Mouse (Mus musculus) layer of hippocampus, postnatal 36 days (tissue): ENCODE results near the gene Stx8. TPM values are rescaled to one million over a fixed set of nuclear protein-coding genes. Genes with fewer than 3 reads are reported as not detected.

ENCODE experiments used
- DNase-seq, 2 experiments: peaks; one replicate each; pipeline ENCODE4 v3.0.0; 2022
- total RNA-seq, 2 experiments: library from RNA; stranded (reverse); gene quantifications; 2 replicates each; pipeline ENCODE4 v1.2.3; 2021

Gene Stx8
- total RNA-seq: 10 to 100 TPM; 39.3 to 43.9 TPM

DNA sequence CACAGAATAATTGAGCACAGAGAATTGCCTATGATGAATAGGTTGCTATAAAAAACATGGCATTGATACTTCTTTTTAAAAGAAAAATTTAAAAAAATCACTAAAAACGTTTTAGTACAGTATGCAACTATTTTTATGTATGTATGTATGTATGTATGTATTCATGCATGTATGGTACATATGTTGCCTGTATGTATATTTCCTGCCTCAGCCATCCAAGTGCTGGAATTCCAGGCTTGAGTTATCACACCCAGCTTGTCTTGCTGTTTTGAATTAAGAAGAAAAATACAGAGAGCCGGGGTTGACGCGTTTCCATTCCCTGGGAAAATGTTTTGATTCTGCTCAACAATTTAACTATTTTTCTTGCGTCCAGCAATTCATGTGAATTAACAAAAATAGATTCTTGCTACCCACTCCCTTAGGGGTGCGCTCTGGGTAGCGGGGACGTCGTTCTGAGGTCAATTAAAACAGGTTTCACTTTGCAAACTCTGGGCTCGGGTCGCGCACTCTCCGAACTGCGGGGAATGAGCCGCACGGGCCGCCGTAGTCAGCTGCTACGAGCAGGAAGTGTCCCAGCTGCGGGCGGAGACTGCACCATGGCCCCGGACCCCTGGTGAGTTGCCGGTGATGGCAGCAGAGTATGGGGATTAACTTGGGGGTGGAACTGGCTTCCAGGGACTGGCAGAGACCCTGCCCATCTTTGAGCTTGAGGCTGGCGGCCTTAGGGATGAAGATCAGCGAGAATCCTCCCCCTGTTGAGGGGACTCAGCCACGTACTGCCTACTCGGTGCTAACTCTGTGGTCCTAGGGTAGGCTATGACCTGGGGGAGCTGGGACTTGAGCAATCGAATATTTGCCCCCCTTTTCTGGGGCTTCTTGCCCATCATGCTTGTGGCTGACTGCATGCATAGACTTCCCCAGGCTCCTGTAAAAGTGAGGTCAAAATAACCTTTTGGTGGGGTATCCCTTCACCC is at the start of gene Stx8:
TSS of gene Stx8 (plus strand) at position 289 of the 974 bp plus-strand sequence.
- DNase-seq: peak; percentile 89 to 91

DNA sequence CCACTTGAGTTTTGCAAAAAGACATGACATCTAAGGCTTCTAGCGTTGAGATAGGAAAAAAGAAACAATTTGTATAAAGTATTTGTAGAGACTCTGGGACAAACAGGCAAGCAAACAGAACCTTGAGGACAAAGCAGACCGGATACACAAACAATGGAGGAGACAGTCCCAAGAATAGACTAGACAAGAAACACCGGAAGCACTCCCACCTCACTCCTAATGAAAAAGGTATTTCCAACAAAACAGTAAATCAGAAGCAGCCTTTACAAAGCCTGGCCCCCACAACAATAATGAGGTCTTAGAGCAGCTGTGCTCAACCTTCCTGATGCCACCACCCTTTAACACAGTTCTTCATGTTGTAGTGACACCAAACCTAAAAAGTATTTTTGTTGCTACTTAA is 48.9 kb upstream of the Stx8 start:
- DNase-seq: no peak

DNA sequence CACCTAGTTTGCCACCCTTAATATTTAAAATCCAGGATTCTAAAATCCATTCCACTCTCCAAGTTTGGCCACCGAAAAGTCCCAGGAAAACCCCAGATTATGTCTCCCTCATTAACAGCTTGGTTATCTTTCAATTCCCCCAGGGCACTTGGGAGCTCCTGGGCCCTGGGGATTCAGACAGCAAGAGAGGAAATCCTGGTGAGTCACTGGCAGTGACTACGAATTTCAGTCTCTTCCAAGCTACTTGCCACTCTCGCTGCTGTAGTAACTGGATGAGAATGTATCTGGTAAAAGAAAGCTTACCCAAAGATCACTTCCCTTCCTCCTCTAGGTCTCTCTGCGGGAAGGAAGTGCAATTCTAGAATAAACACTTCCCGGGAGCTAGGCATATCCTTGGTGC is 46.4 kb upstream of the Stx8 start:
- no peak for DNase-seq

DNA sequence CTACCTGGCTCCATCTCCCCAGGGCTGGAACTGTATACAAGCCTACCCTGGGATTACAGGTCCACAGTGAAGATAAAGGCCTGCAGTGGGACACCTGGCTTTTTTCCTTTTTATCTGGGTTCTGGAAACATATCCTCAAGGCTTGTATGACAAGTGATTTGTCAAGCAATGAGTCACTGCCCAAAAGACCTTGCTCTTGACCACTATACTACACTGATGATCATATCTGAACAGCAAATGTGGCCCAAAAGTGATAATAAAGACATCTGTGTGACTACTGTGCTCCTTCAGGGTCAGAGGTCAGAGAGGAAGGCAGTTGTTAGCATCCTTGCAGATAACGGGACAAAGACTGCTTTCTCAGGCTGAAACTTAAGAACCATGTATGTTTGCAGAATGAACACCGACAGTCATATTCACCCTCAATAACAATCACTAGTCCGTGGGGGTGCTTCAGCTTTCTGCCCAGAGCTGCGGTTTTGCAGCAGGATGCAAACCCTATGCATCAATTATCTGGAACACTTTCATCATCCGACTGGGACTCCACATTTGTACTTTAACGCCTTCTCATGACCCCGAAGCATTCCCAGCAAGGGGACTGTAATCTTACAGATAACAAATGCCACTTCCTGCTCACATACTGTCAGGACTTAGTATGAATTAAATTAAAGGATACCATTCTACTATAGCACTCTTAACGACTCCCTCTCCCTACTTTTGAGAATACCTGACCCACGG is 45.6 kb upstream of the Stx8 start:
- DNase-seq: no peak

DNA sequence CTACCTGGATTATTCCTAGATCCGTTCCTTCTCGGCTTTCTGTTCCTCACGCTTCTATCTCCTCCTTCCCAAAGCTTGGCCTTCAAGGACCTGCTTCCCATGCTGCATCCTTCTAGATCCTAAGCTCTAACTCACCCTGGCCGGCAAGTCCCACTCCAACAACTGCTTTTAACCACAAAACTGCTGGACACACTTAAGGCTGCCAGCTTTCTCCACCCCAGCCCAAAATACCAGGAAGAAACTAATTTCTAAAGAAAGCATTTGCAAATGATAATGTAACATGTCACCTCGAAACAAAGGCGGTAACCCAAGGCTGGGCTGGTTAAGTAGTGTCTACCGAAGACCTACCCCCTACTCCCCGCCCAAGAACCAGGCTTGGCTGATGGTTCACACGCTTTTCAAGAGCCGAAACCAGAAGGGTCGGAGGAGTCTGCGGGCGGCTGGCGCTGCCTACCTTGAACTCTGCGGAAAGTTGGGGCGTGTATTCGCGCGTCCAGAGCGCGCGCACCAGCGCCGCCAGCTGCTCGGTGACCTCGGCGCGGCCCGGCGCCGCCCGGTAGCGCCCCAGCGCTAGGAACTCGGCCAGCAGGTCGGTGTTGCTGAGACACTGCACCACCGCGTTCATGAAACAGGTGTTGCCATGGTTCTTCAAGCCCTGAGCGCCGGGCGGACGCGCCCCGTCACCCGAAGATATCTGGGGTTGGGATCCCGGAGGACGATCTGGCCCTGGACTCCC is 44.7 kb upstream of the Stx8 start:
- peak; percentile 8 to 14 for DNase-seq

DNA sequence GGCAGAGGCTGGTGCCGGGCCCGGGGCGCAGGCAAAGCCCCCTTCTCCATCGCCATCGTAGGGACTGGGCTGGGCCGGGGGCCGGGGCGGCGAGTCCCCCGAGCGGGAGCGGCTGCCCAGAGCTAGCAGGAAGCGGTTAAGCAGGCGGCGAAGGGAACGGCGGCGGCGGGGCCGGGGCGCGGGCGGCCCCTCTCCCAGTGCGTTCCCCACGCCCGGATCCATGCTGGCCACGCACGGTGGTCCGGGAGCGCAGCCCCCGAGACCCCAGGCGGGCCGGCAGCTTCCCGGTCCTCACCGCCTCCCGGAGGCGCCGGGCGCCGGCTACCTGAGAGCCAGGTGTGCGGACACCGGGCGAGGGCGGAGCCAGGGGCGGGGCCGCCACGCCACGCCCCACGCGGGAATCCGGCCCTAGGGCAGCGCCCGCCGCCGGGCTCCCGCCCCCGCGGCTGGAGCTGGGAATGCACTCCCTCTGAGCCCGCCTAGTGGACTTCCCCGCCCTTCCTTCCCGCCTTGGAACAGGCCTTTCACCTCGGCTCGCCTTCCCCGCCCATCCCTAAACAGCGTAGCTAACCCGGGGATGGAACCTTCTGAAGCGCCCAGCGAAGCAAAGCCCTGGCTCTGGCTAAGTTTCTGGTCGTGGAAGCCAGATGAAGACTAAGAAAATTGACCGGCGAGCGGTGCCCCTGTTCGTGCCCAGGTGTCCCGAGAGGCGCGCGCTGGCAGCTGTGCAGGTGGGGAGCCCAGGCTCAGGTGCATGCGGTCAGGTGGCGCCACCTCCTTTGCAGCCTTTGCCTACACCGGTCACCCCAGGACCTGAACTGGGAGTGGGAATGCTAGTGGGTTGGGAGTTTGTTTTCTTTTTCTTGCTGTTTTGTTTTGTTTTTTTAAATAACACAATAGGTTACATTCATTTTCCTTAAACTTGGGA is 43.9 kb upstream of the Stx8 start, which contains the start of gene Usp43:
TSS of gene Usp43 (minus strand) at position 327 of the 928 bp plus-strand sequence.
- no peak for DNase-seq

DNA sequence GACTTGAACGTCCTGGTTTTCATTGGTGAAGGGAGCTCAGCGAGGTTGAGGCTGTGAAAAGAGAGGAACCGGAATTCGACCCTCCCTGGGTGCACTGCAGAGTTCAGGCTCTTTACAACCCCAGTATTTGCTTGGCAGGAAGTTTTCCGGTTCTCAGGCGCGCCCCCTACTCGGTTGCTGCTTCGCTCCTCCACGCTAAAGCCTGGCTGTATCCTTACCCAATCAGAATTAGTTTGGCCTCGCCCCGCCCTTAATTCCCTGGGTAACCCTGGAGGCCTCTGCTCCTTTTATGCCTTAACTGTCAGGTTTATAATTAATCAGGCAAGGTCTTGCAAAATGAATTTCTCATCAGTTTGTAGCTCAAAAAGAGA is 43.3 kb upstream of the Stx8 start:
- DNase-seq: peak; percentile 38 to 45

DNA sequence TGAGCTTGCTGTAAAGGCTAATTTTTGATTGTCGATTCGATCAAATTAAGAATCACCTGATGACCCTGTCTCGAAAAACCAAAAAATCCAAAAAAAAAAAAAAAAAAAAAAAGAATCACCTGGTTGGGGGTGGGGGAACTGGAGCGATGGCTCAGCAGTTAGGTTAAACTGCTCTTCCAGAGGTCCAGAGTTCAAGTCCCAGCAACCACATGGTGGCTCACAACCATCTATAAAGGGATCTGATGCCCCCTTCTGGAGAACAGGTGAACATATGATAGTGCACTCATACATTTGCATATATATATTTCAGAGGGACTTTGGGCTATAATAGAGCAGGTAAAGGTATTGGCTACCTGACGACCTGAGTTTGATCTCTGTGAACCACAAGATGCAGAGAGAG is 42.3 kb upstream of the Stx8 start:
- no peak for DNase-seq

DNA sequence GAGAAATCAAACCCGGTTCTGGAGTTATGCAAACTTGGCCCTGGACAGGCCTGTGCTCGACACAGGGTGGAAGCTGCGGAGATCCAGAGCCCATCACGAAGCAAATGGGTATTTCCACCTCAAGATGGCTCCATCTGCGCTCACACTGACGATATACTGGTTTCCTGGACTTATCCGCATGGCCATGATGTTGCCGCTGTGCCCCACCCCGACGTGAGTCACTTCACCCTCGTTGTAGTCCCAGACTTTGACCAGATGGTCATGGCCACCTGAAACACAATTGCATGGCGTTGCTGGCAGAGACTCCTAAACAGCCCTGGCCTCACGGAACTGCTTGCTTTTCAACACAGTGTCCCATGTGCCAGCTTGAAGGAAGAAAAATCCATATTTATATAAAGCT is 41.0 kb upstream of the Stx8 start:
- DNase-seq: no peak

DNA sequence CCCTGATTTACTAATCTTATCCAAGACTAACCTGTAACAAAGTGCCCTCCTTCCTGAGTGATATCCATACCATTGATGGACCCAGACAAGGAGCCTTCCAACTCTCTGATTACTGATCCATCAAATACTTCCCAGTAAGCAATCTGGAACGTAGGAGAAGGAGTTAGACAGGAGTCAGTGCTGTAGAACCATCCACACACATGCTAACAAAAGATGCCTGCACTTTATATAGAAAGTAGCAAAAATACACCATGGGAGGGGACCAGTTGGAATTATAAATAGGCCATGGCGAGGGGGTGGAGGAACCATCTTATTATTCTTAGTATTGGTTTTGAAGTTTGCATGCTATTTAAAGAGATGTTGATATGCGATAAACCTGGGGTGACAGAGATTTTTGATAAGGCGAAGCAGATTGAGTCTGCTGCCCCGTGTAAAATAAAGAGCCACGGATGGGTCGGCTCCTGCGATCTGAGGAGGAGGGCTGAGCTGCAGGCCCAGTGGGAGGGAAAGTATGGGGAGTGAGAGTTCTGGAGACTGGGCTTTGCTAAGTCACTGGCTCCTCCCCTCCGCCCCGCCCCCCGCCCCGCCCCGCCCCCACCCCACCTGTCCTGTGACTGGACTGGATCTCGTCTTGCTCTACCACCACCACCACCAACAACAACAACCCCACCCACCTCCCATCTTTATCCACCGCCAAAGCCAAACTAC is 39.5 kb upstream of the Stx8 start:
- no peak for DNase-seq

DNA sequence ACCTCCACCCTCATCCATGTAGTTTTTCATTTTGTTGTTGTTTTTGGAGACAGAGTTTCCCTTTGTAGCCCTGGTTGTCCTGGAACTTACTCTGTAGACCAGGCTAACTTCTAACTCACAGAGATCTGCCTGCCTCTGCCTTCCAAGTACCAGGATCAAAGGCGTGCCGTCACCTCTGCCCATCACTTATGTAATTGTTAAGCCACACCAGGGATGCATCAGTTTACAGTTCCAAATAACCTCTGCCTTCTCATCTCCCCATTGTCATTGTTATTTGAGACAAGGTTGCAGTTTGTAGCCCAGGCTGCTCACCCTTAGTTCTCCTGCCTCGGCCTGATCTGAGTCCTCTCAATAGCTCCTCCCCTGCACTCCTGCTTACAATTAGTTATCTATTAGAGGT is 33.8 kb upstream of the Stx8 start:
- DNase-seq: no peak

DNA sequence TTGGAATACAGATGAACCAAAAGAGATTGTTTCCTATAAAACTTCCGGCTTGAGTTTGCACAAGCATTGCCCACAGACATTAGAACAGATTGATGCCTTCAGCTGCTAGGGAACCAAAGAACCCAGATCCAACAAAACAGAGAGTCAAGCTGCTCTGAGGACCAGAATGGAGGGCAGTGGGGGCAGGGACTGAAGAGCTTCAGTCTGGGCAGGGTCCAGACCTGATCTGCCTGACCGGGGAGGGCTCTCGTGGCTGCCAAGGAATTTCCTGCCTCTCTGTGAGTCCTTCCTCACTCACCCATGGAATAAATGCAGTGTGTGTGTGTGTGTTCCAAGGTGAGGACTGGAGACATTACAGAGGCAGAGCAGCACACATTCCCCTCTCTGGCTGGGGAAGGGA is 17.8 kb upstream of the Stx8 start:
- DNase-seq: no peak

DNA sequence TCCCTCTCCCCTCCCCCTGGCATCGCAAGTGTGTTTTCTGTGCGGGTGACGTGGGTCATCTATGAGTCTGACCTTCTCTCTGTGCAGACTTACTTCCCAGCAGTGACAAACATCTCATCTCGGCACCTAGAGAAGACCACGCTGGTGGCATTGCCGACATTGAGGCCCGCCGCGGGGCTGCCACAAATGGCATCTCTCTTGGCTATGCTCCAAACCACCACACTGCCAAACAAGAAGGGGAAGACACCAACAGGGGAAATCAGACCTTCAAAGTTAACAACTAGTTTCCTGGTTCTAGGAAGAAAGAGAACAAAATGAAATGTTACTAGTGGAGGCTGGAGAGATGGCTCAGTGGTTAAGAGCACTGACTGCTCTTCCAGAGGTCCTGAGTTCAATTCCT is 16.5 kb upstream of the Stx8 start:
- no peak for DNase-seq

DNA sequence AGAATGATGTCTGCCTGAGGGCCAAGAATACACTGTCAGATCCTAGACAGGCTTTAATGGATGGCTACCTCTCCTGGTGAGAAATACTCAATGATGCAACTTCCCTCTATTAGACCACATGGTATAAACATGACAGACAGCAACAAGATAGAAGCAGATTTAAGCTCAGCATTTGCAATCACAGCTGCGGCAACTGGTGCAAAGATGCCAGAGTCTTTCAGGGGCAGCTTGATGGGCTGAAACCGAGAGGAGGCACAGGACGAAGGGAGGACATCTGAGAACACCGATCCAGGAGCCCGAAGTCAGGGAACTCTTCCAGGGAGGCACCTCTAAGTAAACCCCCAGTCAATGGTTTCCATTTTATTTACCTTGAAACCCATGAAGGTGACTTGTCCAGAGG is 12.4 kb upstream of the Stx8 start:
- DNase-seq: no peak

DNA sequence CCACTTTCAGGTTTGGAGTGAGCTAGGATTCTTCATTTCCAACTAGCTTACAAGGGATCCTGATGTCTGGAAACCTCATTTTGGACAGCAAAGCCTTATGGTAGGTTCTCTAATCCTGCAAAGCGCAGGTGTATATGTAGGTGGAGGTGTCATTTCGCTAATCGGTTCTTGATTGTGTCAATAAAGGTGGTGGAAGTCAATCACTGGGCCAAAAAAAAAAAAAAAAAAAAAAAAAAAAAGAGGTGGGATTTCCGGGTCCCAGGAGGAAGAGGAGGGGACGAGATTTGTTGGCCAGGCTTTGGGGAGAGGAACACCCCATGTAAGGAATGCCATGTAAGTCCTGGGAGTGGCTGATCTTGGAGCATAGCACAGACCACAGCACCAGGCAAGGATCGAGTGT is 11.6 kb upstream of the Stx8 start:
- DNase-seq: no peak

DNA sequence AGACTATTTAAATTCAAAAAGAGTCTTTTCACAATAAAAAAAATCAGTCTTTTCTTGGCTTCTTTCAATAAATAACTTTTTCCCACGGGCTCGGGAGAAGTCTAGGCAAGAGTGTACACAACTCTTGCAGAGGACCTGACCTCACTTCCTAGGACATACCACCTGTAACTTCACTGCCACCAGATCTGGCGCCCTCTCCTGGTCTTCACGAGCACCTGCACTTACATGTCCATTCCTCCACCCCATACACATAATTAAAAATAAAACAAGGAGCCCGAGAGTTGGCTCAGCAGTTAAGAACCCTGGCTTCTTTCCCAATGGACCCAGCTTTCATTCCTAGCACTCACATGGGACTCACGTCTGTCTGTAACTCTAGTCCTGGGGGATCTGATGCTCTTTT is 1.9 kb upstream of the Stx8 start:
- DNase-seq: no peak

DNA sequence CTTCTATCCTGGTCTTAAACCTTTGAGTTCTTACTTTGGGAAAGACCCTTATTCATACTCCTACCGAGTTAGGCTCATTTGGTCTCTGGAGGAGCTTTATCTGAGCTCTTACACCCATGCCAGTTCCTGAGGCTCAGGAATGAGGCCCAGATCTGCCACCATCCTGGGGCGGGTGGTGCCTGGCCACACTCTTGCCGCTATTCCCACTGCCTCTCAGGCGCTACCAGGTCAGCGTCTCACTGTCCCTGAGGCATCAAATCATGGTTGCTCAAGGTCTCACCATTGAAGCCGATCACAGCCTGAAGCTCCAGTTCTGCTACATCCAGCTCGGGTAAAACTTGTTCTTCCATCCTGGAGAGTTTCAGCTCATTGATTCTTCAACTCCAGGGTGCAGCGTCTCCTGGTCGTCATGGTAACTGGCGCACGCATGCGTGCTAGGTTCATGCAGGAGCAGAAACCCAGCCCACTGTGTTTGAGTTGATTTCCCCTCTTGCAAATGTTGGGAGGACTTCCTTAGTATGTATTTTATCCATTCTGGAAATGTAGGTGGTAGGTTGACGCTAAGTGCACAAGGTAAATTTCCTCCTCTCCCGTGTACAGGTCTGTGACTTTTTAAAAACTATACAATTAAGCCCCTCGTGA is 630 bp upstream of the Stx8 start, which contains the start of gene Cfap52:
TSS of gene Cfap52 (minus strand) at position 410 of the 642 bp plus-strand sequence.
- peak; percentile 83 to 86 for DNase-seq

DNA sequence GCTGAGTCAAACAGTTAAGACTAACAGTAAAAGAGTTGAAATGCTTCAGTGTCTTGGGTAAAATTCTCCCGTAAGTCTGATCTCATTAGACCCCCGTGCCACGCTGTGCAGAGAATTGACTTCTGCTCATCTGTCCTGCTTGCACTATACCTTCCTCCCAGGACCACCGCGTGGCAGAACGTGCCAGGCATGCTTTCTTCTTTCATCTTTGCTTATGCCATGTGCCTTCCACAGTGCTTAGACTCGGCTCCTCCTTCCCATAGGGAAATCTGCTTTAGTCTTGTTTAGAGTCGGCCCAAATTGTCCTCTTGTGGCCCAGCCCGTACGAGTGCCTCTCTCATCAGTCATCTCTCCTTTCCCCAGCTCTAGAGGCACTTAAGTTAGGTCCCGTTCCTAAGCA is 1.8 kb downstream of the Stx8 start:
- no peak for DNase-seq

DNA sequence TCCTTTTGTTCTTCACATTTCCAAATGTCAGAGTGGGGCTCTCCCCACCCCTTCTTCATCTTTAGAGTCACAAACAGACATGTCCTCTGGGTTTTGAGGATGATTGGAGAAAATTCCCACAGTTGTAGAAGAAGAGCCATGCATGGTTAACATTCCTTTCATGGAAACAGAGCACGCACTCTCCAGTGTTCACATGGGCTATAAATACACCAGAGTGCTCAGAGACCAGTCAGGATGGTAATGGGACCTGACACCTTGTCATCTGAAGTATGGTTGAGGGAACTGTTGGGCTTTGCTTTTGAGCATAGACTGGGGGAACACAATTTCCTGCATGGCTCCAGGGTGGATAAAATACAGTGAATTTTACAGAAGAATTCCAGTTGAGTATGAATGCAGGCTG is 6.6 kb downstream of the Stx8 start:
- DNase-seq: no peak

DNA sequence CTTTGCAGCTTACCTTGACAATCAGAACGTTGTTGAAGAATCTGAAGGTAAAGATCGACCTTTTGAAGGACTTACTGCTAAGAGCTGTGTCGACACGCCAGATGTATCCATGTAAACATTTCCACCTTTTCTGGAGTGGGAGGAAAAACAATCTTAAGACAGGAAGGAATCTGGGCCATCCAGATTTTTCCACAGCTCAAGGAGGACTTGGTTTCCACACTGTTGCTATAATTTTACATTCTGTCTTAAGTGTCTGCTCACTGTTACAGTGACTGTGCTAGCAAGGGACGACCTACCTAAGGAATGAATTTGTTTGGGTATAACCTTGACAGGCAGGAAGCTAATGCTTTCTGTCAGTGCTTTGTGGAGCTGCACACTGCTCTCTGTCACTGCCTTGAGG is 7.2 kb downstream of the Stx8 start:
- DNase-seq: no peak

DNA sequence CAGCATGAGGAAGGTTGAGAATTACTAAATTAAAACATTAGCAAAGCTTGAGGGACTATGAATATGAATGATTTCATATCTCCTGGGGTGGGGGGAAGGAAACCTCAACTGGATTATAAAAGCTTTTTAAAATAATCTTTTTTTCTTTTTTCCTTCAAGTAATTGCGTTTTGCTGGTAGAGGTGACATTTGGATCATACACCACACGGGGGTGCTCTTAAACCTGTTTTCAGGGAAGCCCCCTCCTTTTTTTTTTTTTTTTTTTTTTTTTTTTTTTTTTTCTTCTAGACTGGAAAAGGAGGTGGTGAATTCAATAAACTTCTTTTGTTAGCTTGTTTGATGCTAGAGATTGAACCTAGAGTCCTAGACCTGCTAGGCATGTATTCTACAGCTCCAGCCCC is 9.3 kb downstream of the Stx8 start:
- DNase-seq: no peak
